Mouse (Mus musculus) right cerebral cortex, postnatal 25 days (tissue): ENCODE results near the gene Entpd8.

Experiments used
- DNase-seq: peaks from one replicate; pipeline ENCODE4 v3.0.0; 2022

The Entpd8 gene

DNA sequence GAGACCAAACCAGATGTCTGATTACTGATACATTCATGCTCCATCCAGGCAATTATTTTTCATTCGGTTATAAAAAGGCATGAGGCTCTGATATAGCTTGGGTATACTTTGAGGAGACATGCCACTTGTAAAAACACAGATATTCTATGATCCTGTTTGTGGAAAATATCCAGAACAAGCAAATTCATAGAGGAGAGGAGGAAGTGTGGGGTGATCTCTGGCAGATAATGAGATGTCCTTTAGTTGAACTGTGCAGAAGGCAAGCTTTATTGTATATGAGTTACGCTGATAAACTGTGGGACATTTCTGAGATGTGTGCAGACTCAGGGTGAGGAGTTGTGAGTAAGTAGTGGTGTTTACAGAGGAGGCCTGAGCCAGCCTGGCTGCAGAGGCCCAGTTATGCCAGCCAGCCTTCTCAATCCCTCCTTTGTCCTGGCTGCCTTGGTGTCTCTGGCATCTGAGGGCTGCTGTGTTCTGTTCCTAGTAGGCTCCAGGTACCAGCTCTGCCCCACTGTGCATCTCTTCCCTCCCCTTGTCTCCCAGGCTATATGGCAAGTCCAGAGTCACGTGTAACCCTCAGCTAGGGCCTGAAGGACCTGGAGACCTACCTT, 18.0 kb downstream of the Entpd8 start:
- no peak for DNase-seq

DNA sequence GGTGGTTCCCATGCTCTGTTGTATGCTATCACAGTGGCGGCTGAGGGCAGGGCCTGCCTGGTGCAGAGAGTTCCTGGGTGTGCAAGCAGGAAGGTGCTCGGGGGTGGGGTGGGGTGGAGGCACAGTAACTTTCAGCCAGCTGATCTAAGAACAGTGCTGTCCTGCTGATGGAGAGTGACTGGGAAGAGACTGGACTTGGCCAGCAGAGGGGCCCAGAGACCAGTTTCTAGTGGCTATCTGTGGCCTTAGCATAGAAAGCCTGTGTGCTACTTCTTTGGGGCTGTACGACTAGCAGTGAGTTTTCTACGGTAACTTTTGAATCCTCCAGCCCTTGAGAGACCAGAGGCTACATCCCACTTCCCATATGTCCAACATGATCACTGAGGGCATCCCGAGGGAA, 18.9 kb downstream of the Entpd8 start:
- peak; percentile 14 for DNase-seq

DNA sequence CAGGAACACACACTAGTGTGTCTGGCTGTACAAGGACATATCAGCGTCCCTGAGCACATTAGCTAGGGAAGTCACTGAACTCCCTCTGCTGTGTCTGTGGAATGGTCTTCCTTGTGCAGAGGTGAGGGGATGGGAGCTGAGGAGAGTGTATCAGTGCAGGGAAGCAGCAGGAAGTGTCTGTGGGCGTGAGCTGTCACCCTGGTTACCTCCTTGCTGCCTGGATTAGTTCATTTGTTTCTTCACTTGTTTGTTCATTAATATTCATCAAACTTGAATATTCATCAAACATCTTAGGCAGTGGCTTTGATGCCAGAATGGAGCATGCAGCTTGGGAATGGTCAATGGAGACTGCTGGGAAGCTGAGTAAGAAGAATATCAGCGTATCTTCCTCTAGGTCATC, 19.6 kb downstream of the Entpd8 start:
- no peak for DNase-seq

DNA sequence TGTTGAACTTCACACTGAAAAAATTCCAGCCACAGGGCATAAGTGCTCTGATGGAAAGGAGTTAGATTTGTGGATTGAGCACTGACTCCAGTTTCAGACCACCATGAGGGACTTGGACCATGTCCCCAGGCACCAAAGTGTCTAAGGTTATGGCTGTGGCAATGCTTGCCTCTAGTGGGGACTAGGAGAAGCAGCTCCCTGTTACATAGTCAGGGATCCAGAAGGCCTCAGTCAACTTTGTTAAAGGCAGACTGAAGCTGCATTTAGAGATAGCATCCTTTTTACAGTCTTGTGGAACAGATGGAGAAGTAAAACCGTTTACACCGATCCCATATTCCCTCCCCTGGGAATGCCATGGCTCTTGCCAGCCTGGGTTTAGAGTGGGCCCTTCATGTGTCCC, 24.0 kb downstream of the Entpd8 start:
- DNase-seq: no peak

DNA sequence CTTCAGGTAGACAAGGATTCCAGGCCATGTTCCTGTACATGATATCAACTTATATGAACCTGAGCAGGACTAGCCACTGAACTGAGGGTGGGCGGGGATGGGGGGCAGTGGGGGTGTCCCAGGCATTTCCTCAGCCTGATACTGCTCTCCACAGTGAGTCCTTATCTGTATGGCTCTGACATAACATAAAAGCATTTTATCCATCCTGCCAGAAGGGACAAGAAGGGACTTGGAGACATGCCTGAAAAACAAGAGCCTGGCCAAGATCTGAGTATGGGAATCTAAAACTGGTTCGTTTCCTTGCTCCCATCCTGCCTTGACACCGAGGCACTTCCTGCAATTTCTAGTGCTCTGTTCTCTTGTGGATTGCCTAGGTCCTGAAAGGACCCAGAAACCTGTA, 25.9 kb downstream of the Entpd8 start:
- no peak for DNase-seq

DNA sequence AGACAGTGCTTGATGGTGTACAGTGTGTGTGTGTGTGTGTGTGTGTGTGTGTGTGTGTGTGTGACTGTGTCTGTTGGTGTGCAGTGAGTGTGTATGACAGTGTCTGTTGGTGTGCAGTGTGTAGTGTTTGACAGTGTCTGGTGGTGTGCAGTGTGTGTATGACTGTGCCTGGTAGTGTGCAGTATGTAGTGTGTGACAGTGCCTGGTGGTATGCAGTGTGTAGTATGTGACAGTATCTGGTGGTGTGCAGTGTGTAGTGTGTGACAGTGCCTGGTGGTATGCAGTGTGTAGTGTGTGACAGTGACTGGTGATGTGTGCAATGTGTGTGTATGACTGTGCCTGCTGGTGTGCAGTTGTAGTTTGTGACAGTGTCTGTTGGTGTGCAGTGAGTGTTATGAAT, 29.4 kb downstream of the Entpd8 start:
- no peak for DNase-seq

DNA sequence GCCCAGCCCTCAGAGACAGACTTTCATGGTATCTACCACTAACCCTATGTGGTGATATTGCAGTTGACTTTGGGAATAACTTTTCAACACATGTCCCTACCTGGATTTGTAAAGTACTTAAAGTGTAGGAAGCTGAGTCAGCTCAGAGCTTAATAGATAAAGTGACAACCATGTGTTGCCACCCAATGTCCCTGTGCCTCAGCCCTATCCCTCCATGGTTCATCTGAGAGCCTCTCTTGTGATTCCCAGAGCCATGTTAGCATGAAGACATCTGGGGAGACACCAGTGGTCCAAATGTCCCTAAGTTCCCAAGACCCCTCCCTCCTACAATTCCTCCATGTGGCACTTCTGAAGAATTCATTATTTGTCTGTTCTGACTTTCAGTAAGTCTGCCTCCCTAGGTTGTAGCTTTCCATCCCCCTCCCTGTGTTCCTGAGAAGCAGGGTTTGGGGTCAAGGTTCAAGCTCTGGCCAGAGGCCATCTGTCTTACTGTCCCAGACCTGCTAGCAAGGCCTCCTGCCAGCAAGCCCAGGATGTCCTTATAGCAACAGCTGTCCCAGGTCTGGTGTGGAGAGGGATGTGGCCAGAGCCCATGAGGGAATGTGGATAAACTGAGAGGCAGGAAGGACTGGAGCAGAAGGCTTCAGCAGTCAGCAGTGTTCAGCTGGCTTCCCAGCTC, 30.5 kb downstream of the Entpd8 start:
- no peak for DNase-seq

DNA sequence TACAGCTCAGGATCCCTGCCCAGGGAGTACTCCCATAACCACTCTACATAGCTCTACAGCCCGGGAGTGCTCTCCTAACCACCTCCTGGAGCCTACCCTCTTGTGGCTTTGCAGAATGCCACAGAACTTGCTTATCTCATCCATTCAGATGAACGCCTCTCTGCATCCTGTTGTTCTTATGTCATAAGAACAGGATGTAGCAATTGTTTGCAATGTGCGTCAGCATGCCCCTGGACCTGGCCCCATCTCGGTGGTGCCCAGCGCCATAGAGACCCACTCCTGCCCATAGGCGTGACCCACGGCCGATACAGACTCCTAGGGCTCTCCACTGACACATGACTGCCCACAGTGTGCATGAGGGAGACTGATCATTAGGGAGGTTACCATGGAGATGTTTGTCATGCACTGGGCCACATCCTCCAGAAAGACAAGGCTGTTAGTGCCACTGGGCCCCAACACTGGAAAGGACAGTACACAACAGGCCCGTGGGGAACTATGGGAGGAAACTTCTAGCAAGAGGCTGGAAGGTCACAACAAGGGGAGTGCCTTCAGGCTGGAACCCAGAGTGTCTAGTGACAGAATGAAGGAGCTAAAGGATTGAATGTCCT, 31.2 kb downstream of the Entpd8 start:
- no peak for DNase-seq

DNA sequence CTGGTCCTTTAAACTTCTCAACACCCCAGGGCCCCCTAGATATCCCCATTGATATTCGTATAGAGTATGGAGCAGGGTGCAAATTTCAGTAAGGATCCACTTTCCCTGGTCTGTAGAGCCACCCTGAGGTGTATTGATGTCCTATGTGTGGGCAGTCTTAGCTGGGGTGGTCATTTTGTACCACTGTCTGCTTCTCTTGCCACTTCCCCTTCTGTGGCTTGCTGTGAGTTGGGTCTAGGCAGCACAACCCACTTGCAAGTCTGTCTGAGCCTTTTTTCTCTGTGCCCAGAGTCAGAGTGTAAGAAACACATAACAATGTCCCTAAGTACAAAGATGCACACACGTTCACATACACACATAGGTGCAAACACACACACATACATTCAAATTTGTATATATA, 34.2 kb downstream of the Entpd8 start:
- no peak for DNase-seq

DNA sequence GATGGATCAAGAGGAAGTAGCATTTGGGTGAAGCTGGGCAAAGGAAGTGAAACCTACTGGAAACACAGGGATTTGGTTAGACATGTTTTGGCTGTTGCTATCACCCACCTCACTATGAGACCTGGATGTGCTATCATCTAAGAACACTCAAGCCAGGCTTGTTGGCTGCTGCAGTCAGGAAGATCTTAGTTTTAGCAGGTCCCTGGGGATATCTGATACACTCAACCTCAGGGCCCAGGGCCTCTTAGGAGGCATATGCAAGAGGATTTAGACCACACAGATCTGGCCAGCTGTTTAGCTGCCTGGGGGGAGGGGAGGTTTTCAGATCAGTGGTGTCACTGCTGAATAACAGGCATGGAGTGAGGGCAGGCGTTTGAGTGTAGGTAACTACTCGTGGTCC, 35.3 kb downstream of the Entpd8 start:
- DNase-seq: no peak

DNA sequence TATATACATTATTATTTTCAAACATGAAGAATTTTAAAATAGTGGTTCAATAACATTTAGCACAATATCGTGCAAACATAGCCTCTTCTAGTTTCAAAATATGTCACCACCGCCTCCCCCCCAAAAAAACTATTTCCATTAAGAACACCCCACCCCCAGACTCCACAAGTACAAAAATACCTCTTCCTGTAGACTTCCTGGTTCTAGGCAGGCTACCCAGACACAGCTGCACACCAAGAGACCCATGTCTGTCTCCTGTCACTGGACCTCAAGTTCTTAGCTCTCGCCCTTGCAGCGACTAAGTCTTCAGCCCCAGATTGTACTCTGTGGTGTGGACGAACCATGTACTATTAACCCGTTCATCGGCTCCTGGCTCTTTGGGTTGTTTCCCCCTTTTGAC, 40.9 kb downstream of the Entpd8 start:
- DNase-seq: no peak

DNA sequence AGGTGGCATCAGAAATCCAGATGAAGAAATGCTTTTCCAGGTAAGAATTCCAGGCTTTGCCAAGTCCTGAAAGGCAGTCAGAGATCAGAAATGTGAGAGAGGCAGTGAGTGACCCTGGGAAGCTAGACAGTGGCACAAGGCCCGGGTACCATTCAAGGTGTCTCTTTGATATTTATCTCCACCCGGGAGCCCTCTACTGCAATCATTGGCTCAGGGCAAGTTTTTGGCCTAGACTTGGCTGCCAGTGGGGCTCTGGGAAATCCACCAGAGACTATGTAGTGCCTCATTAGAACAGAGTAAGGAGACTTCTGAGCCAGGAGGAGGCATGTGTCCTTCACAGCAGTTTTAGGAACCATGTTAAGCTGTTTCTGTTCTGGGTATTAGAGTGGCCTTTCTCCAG, 42.6 kb downstream of the Entpd8 start:
- no peak for DNase-seq

DNA sequence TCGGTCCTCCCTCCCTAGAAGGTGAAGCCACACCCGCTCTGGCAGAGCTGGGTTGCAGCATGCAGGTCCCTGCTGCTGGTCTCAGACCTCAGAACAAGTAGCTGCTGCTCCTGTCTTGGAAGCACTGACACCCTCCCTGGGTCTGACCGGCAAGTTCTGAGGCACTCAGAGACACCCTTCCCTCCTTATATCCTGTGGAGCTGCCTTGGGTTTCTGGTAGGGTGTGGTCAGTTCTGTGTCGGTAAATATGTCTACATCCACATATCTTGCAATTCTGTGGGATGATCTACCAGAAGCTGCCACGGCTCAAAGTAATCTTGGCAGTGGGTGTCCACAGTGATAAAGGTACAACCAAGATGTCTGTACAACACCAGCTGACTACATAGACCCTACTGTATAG, 43.4 kb downstream of the Entpd8 start:
- DNase-seq: no peak

DNA sequence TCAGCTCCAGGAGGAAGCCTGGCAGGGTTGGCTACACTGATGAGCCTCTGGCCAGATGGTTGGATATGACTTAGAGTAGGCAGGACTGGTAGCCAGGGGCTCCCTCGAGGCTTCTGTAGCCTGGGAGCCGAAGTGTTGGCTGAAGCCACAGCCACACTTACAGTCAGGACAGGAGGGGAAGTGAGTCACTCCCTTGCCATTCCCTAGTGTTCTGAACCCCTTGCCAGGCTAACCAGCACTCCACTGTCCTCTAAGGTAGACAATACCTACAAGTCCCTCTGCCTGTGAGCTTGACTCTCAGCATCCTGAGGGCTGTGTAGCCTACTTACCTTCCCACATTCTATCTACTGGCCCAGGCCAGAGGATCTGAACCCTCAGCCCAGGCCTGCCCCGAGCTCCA, 44.3 kb downstream of the Entpd8 start:
- DNase-seq: no peak

DNA sequence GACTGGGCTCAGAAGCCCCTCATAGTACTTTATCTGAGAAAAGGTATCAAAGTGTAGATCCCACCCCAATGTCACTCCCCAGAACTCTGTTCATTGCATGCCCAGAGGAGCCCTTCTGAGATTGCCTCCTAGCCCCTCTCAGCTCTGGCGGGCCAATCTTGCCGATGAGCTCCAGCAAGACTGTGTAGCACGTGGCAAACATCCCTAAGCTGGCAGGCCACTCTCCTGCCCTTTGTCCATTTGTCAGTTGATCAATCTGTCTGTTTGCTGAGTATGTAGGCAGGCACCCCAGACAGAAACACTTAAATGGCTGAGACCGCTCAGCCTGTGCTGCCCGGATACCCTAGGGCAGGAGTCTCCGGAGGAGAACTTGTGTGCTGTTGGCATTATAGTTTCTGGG, 45.0 kb downstream of the Entpd8 start:
- DNase-seq: no peak

DNA sequence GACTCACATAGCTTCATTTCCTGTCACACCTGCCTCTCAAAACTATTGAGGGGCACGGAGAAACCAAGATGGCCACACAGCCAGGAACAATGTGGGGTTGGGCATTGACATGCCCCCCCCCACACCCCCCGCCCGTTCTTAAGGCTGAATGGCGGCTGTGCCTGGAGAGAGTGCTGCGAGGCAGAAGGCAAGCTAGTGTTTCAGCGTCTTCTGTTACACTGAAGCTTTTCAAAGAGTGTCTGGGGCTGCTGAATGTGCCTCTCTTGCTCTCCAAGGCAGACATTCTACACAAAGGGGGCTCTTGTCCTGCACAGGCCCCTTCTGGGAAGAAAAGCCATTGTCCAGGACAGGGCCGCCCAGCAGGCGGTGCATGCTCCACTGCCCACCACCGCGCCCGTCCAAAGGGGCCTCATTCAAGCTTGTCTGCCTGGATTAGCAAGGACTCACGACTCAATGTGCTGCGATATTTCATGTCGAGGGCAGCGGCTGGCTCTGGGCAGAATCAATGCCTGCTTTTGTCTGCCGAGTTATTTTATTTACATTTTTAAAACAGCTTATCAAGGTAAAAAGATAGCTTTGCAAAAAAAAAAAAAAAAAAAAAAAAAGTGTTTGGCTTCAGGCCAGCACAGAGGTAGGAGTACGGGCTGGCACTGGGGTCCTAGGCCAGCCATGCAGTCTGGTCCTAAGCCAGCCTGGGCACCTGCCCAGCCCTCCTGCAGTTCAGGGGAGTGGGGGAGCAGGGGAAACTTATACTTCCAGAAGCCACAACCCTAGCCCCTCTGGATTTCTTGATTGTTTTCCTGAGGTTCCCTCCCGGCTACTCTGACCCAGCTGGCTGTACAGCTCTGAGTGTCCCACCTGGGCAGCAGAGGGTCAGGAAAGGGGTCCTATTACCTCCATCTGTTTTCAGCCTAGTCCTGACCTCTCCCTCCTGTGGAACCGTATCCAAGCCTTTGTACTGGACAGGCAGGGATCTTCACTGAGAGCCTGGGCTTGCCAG, 46.2 kb downstream of the Entpd8 start:
- DNase-seq: peak; percentile 18

DNA sequence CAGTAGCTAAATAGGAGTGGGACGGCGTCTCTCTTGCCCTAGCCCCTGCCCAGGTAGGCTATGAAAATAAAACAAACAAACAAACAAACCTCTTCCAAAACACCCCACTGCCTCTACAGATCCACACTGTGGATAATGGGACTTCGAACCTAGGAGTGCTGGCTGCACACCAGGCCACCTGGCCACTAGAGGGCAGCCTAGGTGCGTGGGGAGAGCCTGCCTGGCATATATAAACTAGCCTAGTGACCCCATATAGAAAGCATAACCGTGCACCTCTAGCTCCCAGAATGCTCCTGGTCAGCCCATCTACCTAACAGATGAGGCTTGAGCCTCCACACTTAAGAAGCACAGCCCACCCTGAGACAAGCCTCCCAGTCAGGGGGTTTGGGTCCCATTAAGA, 47.1 kb downstream of the Entpd8 start:
- DNase-seq: no peak

DNA sequence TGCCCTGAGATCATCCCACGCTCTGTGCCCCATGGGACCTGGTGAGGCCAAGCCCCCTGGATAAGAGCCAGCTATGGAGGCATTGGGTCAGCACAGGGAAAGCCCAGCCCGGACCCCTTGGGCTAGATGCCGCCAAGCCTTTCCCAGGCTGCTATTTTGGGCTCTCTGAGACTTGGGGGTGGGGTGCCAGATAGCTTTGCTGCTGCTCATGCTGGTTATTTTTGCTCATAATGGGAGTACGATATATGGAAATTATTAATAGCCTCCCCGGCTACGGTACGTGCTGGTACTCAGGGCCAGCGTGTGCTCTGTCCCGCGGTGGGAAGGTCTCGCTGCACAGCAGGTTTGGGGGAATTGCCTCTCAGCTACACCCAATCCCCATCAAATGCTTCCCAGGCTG, 48.0 kb downstream of the Entpd8 start:
- no peak for DNase-seq

DNA sequence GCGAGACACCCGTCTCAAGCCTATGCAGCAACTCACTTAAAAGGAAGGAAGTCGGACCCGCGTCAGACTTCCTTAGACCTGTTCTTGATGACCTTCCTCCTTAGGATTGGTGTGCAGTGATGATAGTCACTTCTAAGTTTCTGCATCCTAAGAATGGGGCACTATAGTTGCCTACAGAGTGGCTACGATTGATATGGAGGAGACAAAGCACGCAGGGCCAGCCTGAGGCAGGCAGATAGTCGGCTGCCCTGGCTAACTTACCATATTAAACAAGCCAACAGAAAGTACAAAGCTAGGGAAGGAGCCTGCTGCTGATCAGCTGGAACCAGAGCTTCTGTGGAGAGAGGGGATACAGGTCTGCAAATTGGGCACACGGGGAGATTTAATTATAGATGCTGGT, 51.5 kb downstream of the Entpd8 start:
- no peak for DNase-seq
